Comparison of ENCODE assay signal across 35 mouse cellular contexts in genomic region chr6:50481460-50481859, GRCm38 (mm10).
"Had no signal": no experiment of that assay in that cellular context is flagged by ENCODE, and none has a peak within 500 bp of the region (broad histone marks: within the 10 kb centered on the region; RNA-seq: fewer than 3 reads in every experiment).

No protein-coding gene starts in this region.

- DNase-seq: heart, postnatal 10 days; heart, postnatal 14 days; heart, postnatal 36 days; heart, postnatal 4 days; kidney, adult 11 months; kidney, adult 18-20 months; kidney, adult 2 months; kidney, adult 8-10 months; kidney, adult 9 months; kidney, postnatal 10 days; kidney, postnatal 14 days; kidney, postnatal 25 days; kidney, postnatal 36 days; kidney, postnatal 4 days; layer of hippocampus, adult 9-11 months; layer of hippocampus, postnatal 36 days had no signal

- H3K4me2 ChIP-seq: heart, embryonic 11.5 days; heart, embryonic 12.5 days; heart, embryonic 13.5 days; heart, embryonic 15.5 days; hindbrain, embryonic 12.5 days; hindbrain, embryonic 13.5 days; hindbrain, embryonic 14.5 days; hindbrain, embryonic 15.5 days; kidney, embryonic 15.5 days had no signal

- H3K27me3 ChIP-seq: heart, embryonic 12.5 days; heart, embryonic 13.5 days; heart, embryonic 15.5 days; hindbrain, embryonic 12.5 days; hindbrain, embryonic 13.5 days; hindbrain, embryonic 15.5 days; kidney, embryonic 15.5 days had no signal

- H3K27ac ChIP-seq: heart, embryonic 10.5 days; heart, embryonic 13.5 days; heart, embryonic 15.5 days; hindbrain, embryonic 10.5 days; hindbrain, embryonic 12.5 days; hindbrain, embryonic 13.5 days; hindbrain, embryonic 14.5 days; hindbrain, embryonic 15.5 days; hindbrain, postnatal 0 days; kidney, embryonic 15.5 days; kidney, postnatal 0 days; layer of hippocampus, adult 2 months; left cerebral cortex, adult 2 months had no signal

- ATAC-seq: hindbrain, embryonic 16.5 days; hindbrain, postnatal 0 days; inflammation-experienced regulatory T-cells, adult 6 months; intestine, embryonic 16.5 days; intestine, postnatal 0 days had no signal

- H3K4me3 ChIP-seq: heart, embryonic 10.5 days; heart, embryonic 12.5 days; heart, embryonic 13.5 days; heart, embryonic 15.5 days; hindbrain, embryonic 10.5 days; hindbrain, embryonic 12.5 days; hindbrain, embryonic 13.5 days; hindbrain, embryonic 15.5 days; kidney, embryonic 15.5 days; layer of hippocampus, adult 2 months; left cerebral cortex, adult 2 months had no signal

- H3K9me3 ChIP-seq: heart, embryonic 10.5 days; heart, embryonic 13.5 days; heart, embryonic 15.5 days; hindbrain, embryonic 10.5 days; hindbrain, embryonic 12.5 days; hindbrain, embryonic 13.5 days; hindbrain, embryonic 15.5 days; kidney, embryonic 15.5 days had no signal

- H3K9ac ChIP-seq: heart, embryonic 12.5 days; heart, embryonic 13.5 days; heart, embryonic 15.5 days; hindbrain, embryonic 12.5 days; hindbrain, embryonic 13.5 days; hindbrain, embryonic 14.5 days; hindbrain, embryonic 15.5 days; kidney, embryonic 15.5 days had no signal

- H3K4me1 ChIP-seq: heart, embryonic 10.5 days; heart, embryonic 12.5 days; heart, embryonic 13.5 days; heart, embryonic 15.5 days; hindbrain, embryonic 10.5 days; hindbrain, embryonic 12.5 days; hindbrain, embryonic 13.5 days; hindbrain, embryonic 15.5 days; kidney, embryonic 15.5 days had no signal

- H3K36me3 ChIP-seq: heart, embryonic 10.5 days; heart, embryonic 12.5 days; heart, embryonic 13.5 days; heart, embryonic 15.5 days; hindbrain, embryonic 10.5 days; hindbrain, embryonic 12.5 days; hindbrain, embryonic 13.5 days; hindbrain, embryonic 15.5 days; kidney, embryonic 15.5 days had no signal
